Mouse (Mus musculus) ES-E14 (cell line): ENCODE data around the gene Macrod1.

Source experiments
- CHD2 ChIP-seq: IDR thresholded peaks from 2 replicates; pipeline ENCODE4 v1.6.1; 2014; ENCODE audit warnings: mild to moderate bottlenecking, low read depth, low read length, inconsistent platforms
- HCFC1 ChIP-seq: IDR thresholded peaks from 2 replicates; pipeline ENCODE4 v1.6.1; 2012; ENCODE audit warnings: low read length, inconsistent platforms, borderline replicate concordance; ENCODE audit not compliant: insufficient read depth
- MAFK ChIP-seq: IDR thresholded peaks from 2 replicates; pipeline ENCODE4 v1.6.1; 2014; ENCODE audit warnings: mild to moderate bottlenecking, low read depth, low read length, inconsistent platforms; ENCODE audit not compliant: insufficient read depth
- ZC3H11A ChIP-seq: IDR thresholded peaks from 2 replicates; pipeline ENCODE4 v1.6.1; 2012; ENCODE audit warnings: low read depth, mild to moderate bottlenecking, inconsistent platforms, low read length, borderline replicate concordance
- ZNF384 ChIP-seq: IDR thresholded peaks from 2 replicates; pipeline ENCODE4 v1.6.1; 2012; ENCODE audit warnings: low read depth, low read length, inconsistent platforms

- TF ChIP-seq ZNF384: no peak
- no peak for TF ChIP-seq ZC3H11A
- no peak for TF ChIP-seq HCFC1
- no peak for TF ChIP-seq MAFK
- no peak for TF ChIP-seq CHD2
Observed at GRCm38 (mm10) chr19:7172051-7172866, 115.6 kb downstream of the Macrod1 start.
